Mouse (Mus musculus): ENCODE data around the gene Kif26b. TPM values are rescaled to one million over a fixed set of nuclear protein-coding genes. Genes with fewer than 3 reads are reported as not detected.

Kif26b gene
- polyA plus RNA-seq, 1 experiment, result 0.28 TPM

- Histone ChIP-seq H3K4me3 (ENCODE audit: low read depth, low read length) (no peak overlapping the region), H3K36me3 (ENCODE audit: control insufficient read depth, insufficient read depth, low read length) (no peaks in the 10 kb centered on the region), H3K27ac (ENCODE audit: insufficient read depth, low read depth, low read length) (no peak overlapping the region), H3K4me1 (ENCODE audit: control insufficient read depth, insufficient read depth, insufficient read length, low read length) (no peaks in the 10 kb centered on the region), H3K27me3 (ENCODE audit: control insufficient read depth, insufficient read depth, low read length) (no peaks in the 10 kb centered on the region)
- TF ChIP-seq POLR2A (IDR thresholded peaks at IDR 0.05; ENCODE audit: low read depth, low read length) (no peak), CTCF (IDR thresholded peaks at IDR 0.05; ENCODE audit: extremely low read depth, insufficient read length, insufficient replicate concordance, low read depth, low read length) (no peak)
- 79% methylated on average over 2 of the region's 2 CpGs for WGBS
Measured at GRCm38 (mm10) chr1:178716411-178716810, 187.5 kb downstream of the Kif26b start.

GRCm38 (mm10) chr1:178720821-178721220 lies 191.9 kb downstream of the Kif26b start:
- no peak overlapping the region for H3K27ac ChIP-seq (ENCODE audit: insufficient read depth, low read depth, low read length)
- no peaks in the 10 kb centered on the region for H3K36me3 ChIP-seq (ENCODE audit: control insufficient read depth, insufficient read depth, low read length)
- H3K4me3 ChIP-seq (ENCODE audit: low read depth, low read length), result no peak overlapping the region
- H3K4me1 ChIP-seq (ENCODE audit: control insufficient read depth, insufficient read depth, insufficient read length, low read length), result no peaks in the 10 kb centered on the region
- H3K27me3 ChIP-seq (ENCODE audit: control insufficient read depth, insufficient read depth, low read length), result no peaks in the 10 kb centered on the region
- TF ChIP-seq POLR2A (IDR thresholded peaks at IDR 0.05; ENCODE audit: low read depth, low read length) (no peak), CTCF (IDR thresholded peaks at IDR 0.05; ENCODE audit: extremely low read depth, insufficient read length, insufficient replicate concordance, low read depth, low read length) (no peak)
- WGBS, result 81% methylated on average over 2 of the region's 2 CpGs

GRCm38 (mm10) chr1:178722793-178723192 lies 193.9 kb downstream of the Kif26b start:
- Histone ChIP-seq H3K4me1 (ENCODE audit: control insufficient read depth, insufficient read depth, insufficient read length, low read length) (no peaks in the 10 kb centered on the region), H3K4me3 (ENCODE audit: low read depth, low read length) (no peak overlapping the region), H3K27me3 (ENCODE audit: control insufficient read depth, insufficient read depth, low read length) (no peaks in the 10 kb centered on the region), H3K36me3 (ENCODE audit: control insufficient read depth, insufficient read depth, low read length) (no peaks in the 10 kb centered on the region), H3K27ac (ENCODE audit: insufficient read depth, low read depth, low read length) (no peak overlapping the region)
- WGBS, result 74% methylated on average over 4 of the region's 4 CpGs
- TF ChIP-seq POLR2A (IDR thresholded peaks at IDR 0.05; ENCODE audit: low read depth, low read length) (no peak), CTCF (IDR thresholded peaks at IDR 0.05; ENCODE audit: extremely low read depth, insufficient read length, insufficient replicate concordance, low read depth, low read length) (no peak)

- TF ChIP-seq CTCF (IDR thresholded peaks at IDR 0.05; ENCODE audit: extremely low read depth, insufficient read length, insufficient replicate concordance, low read depth, low read length), result no peak
- Histone ChIP-seq H3K4me3 (ENCODE audit: low read depth, low read length) (no peak overlapping the region), H3K27ac (ENCODE audit: insufficient read depth, low read depth, low read length) (no peak overlapping the region), H3K27me3 (ENCODE audit: control insufficient read depth, insufficient read depth, low read length) (no peaks in the 10 kb centered on the region), H3K4me1 (ENCODE audit: control insufficient read depth, insufficient read depth, insufficient read length, low read length) (no peaks in the 10 kb centered on the region), H3K36me3 (ENCODE audit: control insufficient read depth, insufficient read depth, low read length) (no peaks in the 10 kb centered on the region)
- 87% methylated on average over 3 of the region's 3 CpGs for WGBS
Measured at GRCm38 (mm10) chr1:178725536-178725935, 196.6 kb downstream of the Kif26b start.

GRCm38 (mm10) chr1:178728256-178728655 lies 199.3 kb downstream of the Kif26b start:
- Histone ChIP-seq H3K4me1 (ENCODE audit: control insufficient read depth, insufficient read depth, insufficient read length, low read length) (no peaks in the 10 kb centered on the region), H3K27ac (ENCODE audit: insufficient read depth, low read depth, low read length) (no peak overlapping the region), H3K27me3 (ENCODE audit: control insufficient read depth, insufficient read depth, low read length) (no peaks in the 10 kb centered on the region), H3K36me3 (ENCODE audit: control insufficient read depth, insufficient read depth, low read length) (no peaks in the 10 kb centered on the region), H3K4me3 (ENCODE audit: low read depth, low read length) (no peak overlapping the region)
- TF ChIP-seq CTCF (IDR thresholded peaks at IDR 0.05; ENCODE audit: extremely low read depth, insufficient read length, insufficient replicate concordance, low read depth, low read length) (no peak), POLR2A (IDR thresholded peaks at IDR 0.05; ENCODE audit: low read depth, low read length) (no peak)
- 84% methylated on average over 6 of the region's 6 CpGs for WGBS

- H3K36me3 ChIP-seq (ENCODE audit: control insufficient read depth, insufficient read depth, low read length), result no peaks in the 10 kb centered on the region
- no peaks in the 10 kb centered on the region for H3K27me3 ChIP-seq (ENCODE audit: control insufficient read depth, insufficient read depth, low read length)
- no peak overlapping the region for H3K4me3 ChIP-seq (ENCODE audit: low read depth, low read length)
- no peak overlapping the region for H3K27ac ChIP-seq (ENCODE audit: insufficient read depth, low read depth, low read length)
- no peaks in the 10 kb centered on the region for H3K4me1 ChIP-seq (ENCODE audit: control insufficient read depth, insufficient read depth, insufficient read length, low read length)
- 91% methylated on average over 3 of the region's 3 CpGs for WGBS
- TF ChIP-seq CTCF (IDR thresholded peaks at IDR 0.05; ENCODE audit: extremely low read depth, insufficient read length, insufficient replicate concordance, low read depth, low read length), result no peak
- TF ChIP-seq POLR2A (IDR thresholded peaks at IDR 0.05; ENCODE audit: low read depth, low read length), result no peak
Measured at GRCm38 (mm10) chr1:178730271-178730670, 201.3 kb downstream of the Kif26b start.

GRCm38 (mm10) chr1:178733035-178733434 lies 204.1 kb downstream of the Kif26b start:
- no peak overlapping the region for H3K4me3 ChIP-seq (ENCODE audit: low read depth, low read length)
- no peaks in the 10 kb centered on the region for H3K36me3 ChIP-seq (ENCODE audit: control insufficient read depth, insufficient read depth, low read length)
- TF ChIP-seq CTCF (IDR thresholded peaks at IDR 0.05; ENCODE audit: extremely low read depth, insufficient read length, insufficient replicate concordance, low read depth, low read length) (no peak), POLR2A (IDR thresholded peaks at IDR 0.05; ENCODE audit: low read depth, low read length) (no peak)
- no peaks in the 10 kb centered on the region for H3K27me3 ChIP-seq (ENCODE audit: control insufficient read depth, insufficient read depth, low read length)
- no peak overlapping the region for H3K27ac ChIP-seq (ENCODE audit: insufficient read depth, low read depth, low read length)
- 24% methylated on average over 9 of the region's 9 CpGs for WGBS
- H3K4me1 ChIP-seq (ENCODE audit: control insufficient read depth, insufficient read depth, insufficient read length, low read length), result no peaks in the 10 kb centered on the region

- 68% methylated on average over 4 of the region's 4 CpGs for WGBS
Measured at GRCm38 (mm10) chr1:178734576-178734975, 205.7 kb downstream of the Kif26b start.

More at GRCm38 (mm10) chr1:178734576-178734975, 205.7 kb downstream of the Kif26b start:
- Histone ChIP-seq H3K4me1 (ENCODE audit: control insufficient read depth, insufficient read depth, insufficient read length, low read length) (no peaks in the 10 kb centered on the region), H3K4me3 (ENCODE audit: low read depth, low read length) (no peak overlapping the region), H3K27ac (ENCODE audit: insufficient read depth, low read depth, low read length) (no peak overlapping the region), H3K36me3 (ENCODE audit: control insufficient read depth, insufficient read depth, low read length) (no peaks in the 10 kb centered on the region), H3K27me3 (ENCODE audit: control insufficient read depth, insufficient read depth, low read length) (no peaks in the 10 kb centered on the region)
- no peak for TF ChIP-seq CTCF (IDR thresholded peaks at IDR 0.05; ENCODE audit: extremely low read depth, insufficient read length, insufficient replicate concordance, low read depth, low read length)
